Mouse (Mus musculus): ENCODE results near the gene Vwa8.

DNA sequence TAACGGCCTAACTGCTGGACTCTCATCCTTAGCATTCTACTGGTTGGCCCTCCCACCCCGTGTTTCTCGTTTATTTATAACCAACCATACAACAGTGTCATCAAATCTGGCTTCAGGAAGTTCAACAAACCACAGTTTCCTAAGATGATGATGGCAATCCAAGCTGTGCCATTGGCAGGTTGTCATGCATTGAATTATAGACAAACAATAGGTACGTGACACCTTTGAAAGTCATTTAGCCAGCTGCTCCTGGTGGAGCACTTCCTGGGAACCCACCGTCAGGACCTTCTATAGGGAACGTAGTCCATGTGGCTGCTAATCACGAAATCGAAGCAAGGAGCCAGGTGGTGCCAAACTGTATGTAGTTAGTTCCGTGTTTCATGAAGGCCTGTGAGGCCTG lies 270.5 kb downstream of the Vwa8 start:
- TF ChIP-seq POLR2A (IDR thresholded peaks at IDR 0.05; ENCODE audit: low read depth, low read length) (no peak), USF2 (conservative IDR thresholded peaks at IDR 0.05; ENCODE audit: low read depth, low read length) (no peak), CTCF (conservative IDR thresholded peaks at IDR 0.05 in 1 of 2, IDR thresholded peaks at IDR 0.05 in 1 of 2; ENCODE audit: low read depth in 2 of 2, low read length in 2 of 2) (no peak), E2F4 (IDR thresholded peaks at IDR 0.05; ENCODE audit: insufficient replicate concordance, low read depth, low read length) (no peak), USF1 (IDR thresholded peaks at IDR 0.05; ENCODE audit: low read depth, low read length) (no peak), SMC3 (IDR thresholded peaks at IDR 0.05; ENCODE audit: low read depth, low read length) (no peak), RAD21 (IDR thresholded peaks at IDR 0.05; ENCODE audit: low read depth, low read length) (no peak), ZC3H11A (IDR thresholded peaks at IDR 0.05; ENCODE audit: low read depth, low read length) (no peak), EP300 (IDR thresholded peaks at IDR 0.05; ENCODE audit: low read length) (no peak), ZMIZ1 (IDR thresholded peaks at IDR 0.05; ENCODE audit: low read depth, low read length) (no peak), RCOR1 (conservative IDR thresholded peaks at IDR 0.05; ENCODE audit: low read depth, low read length) (no peak), TBP (conservative IDR thresholded peaks at IDR 0.05; ENCODE audit: low read depth, low read length) (no peak), MAX (IDR thresholded peaks at IDR 0.05; ENCODE audit: low read length) (no peak)

Data from CH12.LX (cell line).